Mouse (Mus musculus): ENCODE measurements around the gene 1810009A15Rik. TPM values are rescaled to one million over a fixed set of nuclear protein-coding genes. Genes with fewer than 3 reads are reported as not detected.

1810009A15Rik gene
- polyA plus RNA-seq, 1 experiment from 2014 or later: 49.0 TPM

DNA sequence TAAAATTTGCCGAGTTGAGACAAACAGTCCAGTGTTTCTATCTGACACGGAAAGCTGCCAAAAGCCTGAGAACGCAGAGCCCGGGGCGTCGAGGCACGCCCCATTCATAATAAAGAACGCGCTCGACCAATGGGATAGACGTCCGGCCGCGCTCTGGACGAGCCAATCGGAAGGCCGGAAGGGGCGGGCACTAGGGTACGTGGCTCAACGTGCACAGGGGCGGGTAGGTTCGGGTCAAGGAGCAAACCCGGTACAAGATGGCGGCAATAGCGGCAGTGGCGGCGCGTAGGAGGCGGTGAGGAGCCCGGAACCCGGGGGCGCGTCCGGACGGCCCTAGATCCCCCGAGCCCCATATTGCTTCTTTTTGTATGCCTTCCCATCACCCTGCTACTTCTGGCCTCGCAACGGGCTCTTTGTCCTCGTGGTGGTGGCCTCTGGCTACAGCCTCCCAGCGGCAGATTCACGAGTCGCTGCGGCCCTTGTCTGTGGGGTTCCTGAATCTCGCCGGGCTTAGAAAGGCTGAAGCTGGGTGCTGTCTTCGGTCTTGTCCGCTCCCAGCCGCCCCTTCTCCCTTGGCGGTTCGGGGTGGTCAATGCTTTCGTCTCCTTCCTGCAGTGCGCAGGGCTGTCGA lies 9.3 kb downstream of the 1810009A15Rik start, which contains the start of gene Ganab:
Gene Ganab (plus strand): TSS at position 207 of the 631 bp plus-strand sequence.
- Histone ChIP-seq H3K36me3 (replicated peaks) (peaks cover 47% of the 10 kb centered on the region), H3K4me1 (replicated peaks) (peaks cover 66% of the 10 kb centered on the region)
- WGBS (ENCODE audit: insufficient replicate concordance): under 1% methylated on average over 53 of the region's 53 CpGs

DNA sequence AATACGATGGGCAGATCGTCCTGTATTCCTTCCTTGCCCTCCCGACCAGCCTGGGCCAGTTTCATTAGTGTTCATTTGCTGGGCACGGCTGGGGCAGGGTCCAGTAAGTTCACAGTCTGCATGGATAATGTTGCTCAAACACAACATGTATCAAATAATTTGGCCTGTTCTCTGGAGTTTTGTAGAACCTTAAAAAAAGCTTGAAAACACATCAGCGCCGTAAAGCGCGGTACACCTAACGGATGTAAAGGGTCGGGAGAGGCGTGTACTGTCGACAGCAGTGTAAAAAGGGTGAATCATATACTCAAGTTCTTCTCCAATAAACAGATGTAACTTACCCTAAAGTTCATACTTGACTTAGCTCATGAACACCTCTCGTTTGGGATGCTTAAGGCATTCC lies 9.9 kb downstream of the 1810009A15Rik start:
- WGBS (ENCODE audit: insufficient replicate concordance): 3% methylated on average over 13 of the region's 13 CpGs
- Histone ChIP-seq H3K36me3 (replicated peaks) (peaks cover 53% of the 10 kb centered on the region), H3K9me3 (replicated peaks) (no peaks in the 10 kb centered on the region)

More for the DNA sequence above, 9.3 kb downstream of the 1810009A15Rik start, which contains the start of gene Ganab:
- peak; percentile 98 for ATAC-seq (ENCODE audit: insufficient read depth)
- Histone ChIP-seq H3K9me3 (replicated peaks) (no peaks in the 10 kb centered on the region), H3K4me3 (replicated peaks) (peak within 1 kb of the TSS; percentile 86), H3K4me2 (peak within 1 kb of the TSS; percentile 81), H3K27me3 (no peaks in the 10 kb centered on the region), H3K27ac (replicated peaks) (peak within 1 kb of the TSS; percentile 90), H3K9ac (peak within 1 kb of the TSS; percentile 91)

DNA sequence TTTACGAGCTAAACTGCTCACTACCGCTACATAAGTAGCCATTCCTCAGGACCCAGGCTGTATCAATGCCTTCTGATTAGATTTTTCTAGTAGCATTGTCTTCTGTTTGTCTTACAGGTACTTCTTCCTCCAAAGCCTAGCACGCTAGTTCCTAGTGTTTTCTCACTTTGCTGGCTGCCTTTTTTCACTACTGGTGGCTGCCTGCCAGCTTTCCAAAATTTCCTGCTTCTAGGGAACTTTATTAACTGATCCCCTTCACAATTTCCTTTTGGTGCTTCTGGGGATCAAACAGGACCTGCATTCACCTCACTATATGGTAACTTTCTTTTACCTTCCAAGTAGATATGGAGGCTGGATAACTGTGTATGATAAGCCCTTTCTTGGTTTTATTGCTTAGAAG lies 10.4 kb downstream of the 1810009A15Rik start:
- no peak for ATAC-seq (ENCODE audit: insufficient read depth)
- Histone ChIP-seq H3K36me3 (replicated peaks) (peaks cover 58% of the 10 kb centered on the region), H3K9ac (peak overlapping the region; percentile 91), H3K9me3 (replicated peaks) (no peaks in the 10 kb centered on the region), H3K4me3 (replicated peaks) (peak overlapping the region; percentile 86), H3K4me1 (replicated peaks) (peaks cover 56% of the 10 kb centered on the region), H3K27ac (replicated peaks) (peak overlapping the region; percentile 31; the same call in 1 of the 2 replicates), H3K4me2 (peak overlapping the region; percentile 81), H3K27me3 (no peaks in the 10 kb centered on the region)
- WGBS (ENCODE audit: insufficient replicate concordance): 33% methylated on average over 3 of the region's 3 CpGs

More for the DNA sequence above, 9.9 kb downstream of the 1810009A15Rik start:
- Histone ChIP-seq H3K4me2 (peak overlapping the region; percentile 81), H3K9ac (peak overlapping the region; percentile 91), H3K4me1 (replicated peaks) (peaks cover 61% of the 10 kb centered on the region), H3K27me3 (no peaks in the 10 kb centered on the region), H3K4me3 (replicated peaks) (peak overlapping the region; percentile 86), H3K27ac (replicated peaks) (peak overlapping the region; percentile 90)
- no peak for ATAC-seq (ENCODE audit: insufficient read depth)

DNA sequence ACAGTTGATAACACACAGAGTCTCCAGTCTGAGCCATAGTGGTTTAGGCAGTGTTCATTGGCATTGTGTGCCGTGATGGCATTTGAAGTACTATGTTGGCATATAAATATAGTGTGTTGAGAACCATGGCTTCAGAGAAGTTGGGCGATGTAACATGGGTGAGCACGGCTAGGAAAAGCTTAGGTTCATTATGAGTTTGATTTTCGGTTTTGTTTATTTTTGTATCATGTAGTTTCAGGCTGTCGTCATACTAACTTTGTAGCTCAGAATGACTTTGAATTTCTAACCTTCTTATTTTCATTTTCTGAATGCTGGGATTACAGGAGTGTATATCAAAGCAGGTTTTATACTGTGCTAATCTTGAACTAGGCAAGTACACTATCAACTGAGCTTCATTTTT lies 14.8 kb downstream of the 1810009A15Rik start:
- peaks cover 29% of the 10 kb centered on the region for H3K4me1 ChIP-seq (replicated peaks)
- no peak for ATAC-seq (ENCODE audit: insufficient read depth)
- H3K4me2 ChIP-seq: no peak overlapping the region
- 84% methylated on average over 5 of the region's 5 CpGs for WGBS (ENCODE audit: insufficient replicate concordance)
- H3K27ac ChIP-seq (replicated peaks): no peak overlapping the region
- no peaks in the 10 kb centered on the region for H3K9me3 ChIP-seq (replicated peaks)
- H3K36me3 ChIP-seq (replicated peaks): peaks cover 69% of the 10 kb centered on the region
- no peak overlapping the region for H3K4me3 ChIP-seq (replicated peaks)
- no peak overlapping the region for H3K9ac ChIP-seq
- H3K27me3 ChIP-seq: no peaks in the 10 kb centered on the region

GRCm38 (mm10) chr19:8908531-8908930 lies 19.9 kb downstream of the 1810009A15Rik start:
- H3K4me2 ChIP-seq: no peak overlapping the region
- no peaks in the 10 kb centered on the region for H3K9me3 ChIP-seq (replicated peaks)
- no peak for ATAC-seq (ENCODE audit: insufficient read depth)
- no peak overlapping the region for H3K4me3 ChIP-seq (replicated peaks)
- no peak overlapping the region for H3K27ac ChIP-seq (replicated peaks)
- H3K9ac ChIP-seq: no peak overlapping the region
- no peaks in the 10 kb centered on the region for H3K4me1 ChIP-seq (replicated peaks)
- WGBS (ENCODE audit: insufficient replicate concordance): 82% methylated on average over 6 of the region's 6 CpGs
- peaks cover 96% of the 10 kb centered on the region for H3K36me3 ChIP-seq (replicated peaks)
- H3K27me3 ChIP-seq: no peaks in the 10 kb centered on the region

GRCm38 (mm10) chr19:8911810-8912209 lies 23.2 kb downstream of the 1810009A15Rik start:
- H3K4me2 ChIP-seq: no peak overlapping the region
- no peak overlapping the region for H3K27ac ChIP-seq (replicated peaks)
- H3K4me3 ChIP-seq (replicated peaks): no peak overlapping the region
- H3K36me3 ChIP-seq (replicated peaks): peaks cover 99% of the 10 kb centered on the region
- H3K4me1 ChIP-seq (replicated peaks): 0 out of 2 replicates have a peak, but pooled peaks cover 3% of the 10 kb centered on the region
- H3K9me3 ChIP-seq (replicated peaks): no peaks in the 10 kb centered on the region
- 86% methylated on average over 5 of the region's 5 CpGs for WGBS (ENCODE audit: insufficient replicate concordance)
- H3K9ac ChIP-seq: no peak overlapping the region
- ATAC-seq (ENCODE audit: insufficient read depth): no peak
- no peaks in the 10 kb centered on the region for H3K27me3 ChIP-seq

- H3K36me3 ChIP-seq (replicated peaks): peaks cover 80% of the 10 kb centered on the region
Observed at GRCm38 (mm10) chr19:8914212-8914611, 25.6 kb downstream of the 1810009A15Rik start.

DNA sequence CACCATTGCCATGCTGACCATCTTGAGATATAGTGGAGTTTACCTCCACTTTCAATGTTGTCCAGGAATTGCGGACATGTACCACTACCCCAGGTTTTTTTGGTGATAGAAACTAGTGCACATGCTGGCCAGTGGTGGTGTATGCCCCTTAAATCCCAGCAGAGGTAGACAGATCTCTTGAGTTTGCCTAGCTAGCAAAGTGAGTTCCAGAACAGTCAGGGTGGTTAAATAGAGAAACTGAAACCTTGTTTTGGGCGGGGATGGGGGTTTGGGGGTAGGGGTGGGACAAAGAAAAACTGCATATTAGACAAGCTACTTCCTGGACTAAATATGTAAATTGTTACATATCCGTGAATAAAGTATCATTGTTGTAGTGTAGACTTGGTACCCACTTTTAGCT lies 30.3 kb downstream of the 1810009A15Rik start:
- Histone ChIP-seq H3K4me1 (replicated peaks) (peaks cover 43% of the 10 kb centered on the region), H3K9ac (no peak overlapping the region), H3K36me3 (replicated peaks) (peaks cover 40% of the 10 kb centered on the region), H3K27ac (replicated peaks) (no peak overlapping the region), H3K9me3 (replicated peaks) (no peaks in the 10 kb centered on the region), H3K4me2 (no peak overlapping the region), H3K4me3 (replicated peaks) (no peak overlapping the region), H3K27me3 (no peaks in the 10 kb centered on the region)
- 67% methylated on average over 3 of the region's 3 CpGs for WGBS (ENCODE audit: insufficient replicate concordance)
- ATAC-seq (ENCODE audit: insufficient read depth): no peak

More at GRCm38 (mm10) chr19:8914212-8914611, 25.6 kb downstream of the 1810009A15Rik start:
- Histone ChIP-seq H3K4me2 (no peak overlapping the region), H3K9ac (no peak overlapping the region), H3K4me3 (replicated peaks) (no peak overlapping the region), H3K27me3 (no peaks in the 10 kb centered on the region), H3K4me1 (replicated peaks) (peaks cover 6% of the 10 kb centered on the region), H3K27ac (replicated peaks) (no peak overlapping the region), H3K9me3 (replicated peaks) (no peaks in the 10 kb centered on the region)
- WGBS (ENCODE audit: insufficient replicate concordance): 85% methylated on average over 3 of the region's 3 CpGs
- no peak for ATAC-seq (ENCODE audit: insufficient read depth)

DNA sequence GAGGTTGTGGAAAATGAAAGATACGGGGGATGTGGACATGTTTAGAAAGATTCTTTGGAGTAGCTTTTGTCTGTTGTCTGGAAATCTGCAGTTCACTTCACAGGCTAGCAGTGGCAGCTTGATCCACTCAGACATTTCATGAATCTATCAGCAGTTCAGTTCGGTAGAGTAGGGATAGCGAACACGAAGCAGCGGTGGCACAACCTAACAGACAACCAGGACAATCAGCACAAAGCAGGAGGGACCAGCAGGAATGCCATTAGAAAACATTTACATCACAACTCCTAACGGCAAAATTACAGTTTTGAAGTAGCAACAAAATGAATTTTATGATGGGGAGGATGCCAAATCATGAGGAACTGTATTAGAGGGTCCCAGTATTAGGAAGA lies 31.0 kb downstream of the 1810009A15Rik start:
- Histone ChIP-seq H3K9ac (peak overlapping the region; percentile 85; the same call in 1 of the 2 replicates), H3K9me3 (replicated peaks) (no peaks in the 10 kb centered on the region), H3K27me3 (no peaks in the 10 kb centered on the region), H3K4me2 (peak overlapping the region; percentile 88), H3K4me3 (replicated peaks) (peak overlapping the region; percentile 90), H3K36me3 (replicated peaks) (peaks cover 37% of the 10 kb centered on the region), H3K4me1 (replicated peaks) (peaks cover 46% of the 10 kb centered on the region), H3K27ac (replicated peaks) (peak overlapping the region; percentile 96)
- no peak for ATAC-seq (ENCODE audit: insufficient read depth)
- WGBS (ENCODE audit: insufficient replicate concordance): 64% methylated on average over 6 of the region's 6 CpGs

DNA sequence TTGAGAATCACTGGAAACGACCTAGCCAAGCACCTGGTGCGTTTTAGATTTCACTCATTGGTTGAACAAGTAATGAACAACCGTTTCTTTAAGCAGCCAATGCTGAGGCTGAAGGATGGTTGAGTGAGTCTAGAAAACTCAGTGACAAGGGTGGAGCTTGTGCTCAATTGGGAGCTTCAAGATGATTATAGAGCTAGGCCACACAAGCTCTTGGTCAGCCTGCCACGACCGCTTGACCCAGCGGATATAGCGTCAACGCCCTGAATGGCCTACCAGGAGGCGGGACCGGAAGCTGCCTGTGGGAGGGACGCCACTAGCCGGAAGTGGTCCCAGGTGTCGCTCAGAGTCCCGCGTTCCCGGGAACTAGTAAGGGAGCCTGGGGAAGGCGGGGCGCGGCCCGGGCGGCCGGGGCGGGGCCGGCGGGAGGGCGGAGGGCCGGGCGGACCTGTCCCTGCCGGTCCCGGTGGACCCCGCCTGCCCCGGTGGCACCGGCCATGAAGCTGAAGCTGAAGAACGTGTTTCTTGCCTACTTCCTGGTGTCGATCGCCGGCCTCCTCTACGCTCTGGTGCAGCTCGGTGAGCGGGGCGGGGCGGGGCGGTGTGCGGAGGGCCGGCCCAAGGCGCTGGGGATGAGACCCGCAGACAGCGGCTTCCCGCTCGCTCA lies 31.6 kb downstream of the 1810009A15Rik start, which contains the start of gene B3gat3:
Gene B3gat3 (plus strand): TSS at position 302 of the 664 bp plus-strand sequence.
- WGBS (ENCODE audit: insufficient replicate concordance): 2% methylated on average over 50 of the region's 50 CpGs
- Histone ChIP-seq H3K9me3 (replicated peaks) (no peaks in the 10 kb centered on the region), H3K4me1 (replicated peaks) (peaks cover 45% of the 10 kb centered on the region), H3K27ac (replicated peaks) (peak within 1 kb of the TSS; percentile 96), H3K27me3 (no peaks in the 10 kb centered on the region), H3K4me2 (peak within 1 kb of the TSS; percentile 88), H3K9ac (peak within 1 kb of the TSS; percentile 85), H3K4me3 (replicated peaks) (peak within 1 kb of the TSS; percentile 90), H3K36me3 (replicated peaks) (peaks cover 33% of the 10 kb centered on the region)
- ATAC-seq (ENCODE audit: insufficient read depth): peak; percentile 95

DNA sequence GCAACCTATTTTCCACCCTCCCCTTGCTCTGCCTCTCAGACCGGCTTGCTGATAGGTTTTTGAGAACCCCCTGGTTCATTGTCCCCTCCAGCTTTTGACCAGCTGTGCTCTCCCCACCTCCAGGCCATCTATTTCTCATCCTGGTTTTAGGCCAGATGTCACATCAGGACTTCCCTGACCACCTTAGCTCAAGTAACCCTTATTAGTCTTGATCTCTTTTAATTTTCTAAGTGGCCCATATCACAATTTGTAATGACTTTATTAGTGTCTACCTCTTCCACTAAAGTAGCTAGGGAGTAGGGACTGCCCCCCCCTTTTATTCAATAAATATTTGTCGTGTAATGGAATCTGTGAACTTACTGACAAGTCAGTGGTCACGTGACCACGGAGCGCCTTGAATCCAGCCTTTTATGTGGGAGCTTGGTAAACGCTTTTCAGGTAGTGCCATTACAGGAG lies 32.2 kb downstream of the 1810009A15Rik start:
- H3K9me3 ChIP-seq (replicated peaks): no peaks in the 10 kb centered on the region

More for the DNA sequence above, 32.2 kb downstream of the 1810009A15Rik start:
- H3K4me2 ChIP-seq: peak overlapping the region; percentile 88
- peaks cover 45% of the 10 kb centered on the region for H3K4me1 ChIP-seq (replicated peaks)
- H3K27ac ChIP-seq (replicated peaks): peak overlapping the region; percentile 96
- H3K36me3 ChIP-seq (replicated peaks): peaks cover 33% of the 10 kb centered on the region
- ATAC-seq (ENCODE audit: insufficient read depth): peak; percentile 19
- H3K4me3 ChIP-seq (replicated peaks): peak overlapping the region; percentile 90
- WGBS (ENCODE audit: insufficient replicate concordance): 2% methylated on average over 6 of the region's 6 CpGs
- no peaks in the 10 kb centered on the region for H3K27me3 ChIP-seq
- H3K9ac ChIP-seq: peak overlapping the region; percentile 85

Measured in liver, embryonic 15.5 days (tissue).